Mouse (Mus musculus) embryonic facial prominence, embryonic 14.5 days (tissue): ENCODE results near the gene Slc16a10. TPM values are rescaled to one million over a fixed set of nuclear protein-coding genes. Genes with fewer than 3 reads are reported as not detected.

Experiments used
- ATAC-seq: fragments of 200-750 bp; cut with Nextera tagmentation; 2 replicates; pipeline ENCODE4 v1.8.0; 2017; ENCODE audit warnings: low read depth, moderate number of reproducible peaks, moderate TSS enrichment
- DNase-seq: peaks from one replicate; pipeline ENCODE4 v3.0.0-alpha.2; 2015; ENCODE audit warnings: low spot score
- H3K27ac ChIP-seq: fragments of 300-500 bp; sonication (generic); replicated peaks from 2 replicates; pipeline ENCODE4 v1.5.1; 2014; ENCODE audit warnings: low read depth, mild to moderate bottlenecking, low read length, moderate library complexity
- H3K27me3 ChIP-seq: fragments of 300-500 bp; sonication (generic); replicated peaks from 2 replicates; pipeline ENCODE4 v1.6.1; 2014; ENCODE audit warnings: low read length; ENCODE audit not compliant: control insufficient read depth, insufficient read depth
- H3K36me3 ChIP-seq: fragments of 300-500 bp; sonication (generic); 2 replicates; pipeline ENCODE4 v1.6.1; 2014; ENCODE audit warnings: low read length, mixed read lengths; ENCODE audit not compliant: control insufficient read depth, insufficient read depth
- H3K4me1 ChIP-seq: fragments of 300-500 bp; sonication (generic); 2 replicates; pipeline ENCODE4 v1.6.1; 2014; ENCODE audit warnings: antibody characterized with exemption, low read length; ENCODE audit not compliant: control insufficient read depth, insufficient read depth
- H3K4me2 ChIP-seq: fragments of 300-500 bp; sonication (generic); 2 replicates; pipeline ENCODE4 v1.6.1; 2014; ENCODE audit warnings: low read depth, mild to moderate bottlenecking, low read length, moderate library complexity, mixed read lengths
- H3K4me3 ChIP-seq: fragments of 300-500 bp; sonication (generic); 2 replicates; pipeline ENCODE4 v1.5.1; 2014; ENCODE audit warnings: low read depth, mild to moderate bottlenecking, low read length
- H3K9ac ChIP-seq: fragments of 300-500 bp; sonication (generic); 2 replicates; pipeline ENCODE4 v1.6.1; 2014; ENCODE audit warnings: low read depth, mild to moderate bottlenecking, low read length, moderate library complexity, mixed read lengths
- H3K9me3 ChIP-seq: fragments of 300-500 bp; sonication (generic); 2 replicates; pipeline ENCODE4 v1.6.1; 2016; ENCODE audit warnings: low read length; ENCODE audit not compliant: control insufficient read depth
- WGBS: fragments of 180-500 bp; shearing (Covaris S2); extraction: QIAGEN DNeasy Blood & Tissue Kit; methylation state at CpG from one replicate; pipeline ENCODE4 v1.1.7; 2014; 5-methylcytosine and 5-hydroxymethylcytosine counted together
- polyA plus RNA-seq: library from polyadenylated mRNA; unstranded; fragments of >200 nt; fragmentation: Nextera tagmentation; extraction: Ambion mirVana; gene quantifications from 2 replicates; pipeline ENCODE4 v1.2.1, GENCODE M21; 2014

The Slc16a10 gene
- polyA plus RNA-seq, 1 experiment from 2014 or later = 8.2 TPM

DNA sequence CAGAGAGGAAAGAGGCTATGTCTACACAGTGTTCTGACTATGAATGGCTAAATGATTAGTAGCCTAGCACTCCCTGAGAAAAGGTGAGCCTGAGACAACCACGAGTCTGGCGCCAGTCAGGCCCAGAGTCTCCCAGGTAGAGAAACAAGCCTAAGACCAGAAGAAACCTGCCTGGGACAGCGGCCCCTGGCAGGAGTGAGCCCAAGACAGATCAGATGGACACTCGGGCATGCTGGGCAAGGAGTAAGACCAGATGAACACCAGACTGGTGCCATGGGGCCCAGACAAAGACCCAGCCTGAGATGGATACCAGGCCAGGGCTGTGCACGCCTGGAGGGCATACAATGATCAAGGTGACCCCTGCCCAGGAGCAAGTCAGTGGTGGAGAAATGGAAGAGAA is 32.5 kb downstream of the Slc16a10 start:
- no peak overlapping the region for H3K9ac ChIP-seq
- H3K27ac ChIP-seq = no peak overlapping the region
- H3K27me3 ChIP-seq = no peaks in the 10 kb centered on the region
- DNase-seq (no peak), ATAC-seq (no peak)
- no peaks in the 10 kb centered on the region for H3K36me3 ChIP-seq
- no peaks in the 10 kb centered on the region; the same call in 1 of the 2 replicates for H3K4me1 ChIP-seq
- WGBS = 90% methylated on average over 5 of the region's 5 CpGs
- no peaks in the 10 kb centered on the region for H3K9me3 ChIP-seq
- H3K4me2 ChIP-seq = no peak overlapping the region
- H3K4me3 ChIP-seq = no peak overlapping the region

DNA sequence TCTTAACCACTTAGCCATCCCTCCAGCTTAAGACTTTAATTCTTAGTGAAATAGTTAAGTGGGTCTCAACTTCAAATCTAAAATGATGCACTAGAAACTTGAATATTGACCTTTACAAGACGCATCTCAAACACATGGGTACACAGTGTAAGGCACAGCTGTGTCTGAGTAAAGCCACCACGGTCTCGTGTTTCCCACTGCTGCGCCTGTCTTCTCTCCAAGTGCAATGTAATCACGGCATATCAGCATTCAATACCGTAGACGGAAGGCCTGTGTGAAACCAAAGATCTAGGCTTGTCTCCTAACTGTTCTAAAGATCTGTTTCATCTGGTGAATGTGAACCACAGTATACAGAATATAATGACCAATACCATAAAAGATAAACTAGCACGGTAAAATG is 33.1 kb downstream of the Slc16a10 start:
- ATAC-seq (no peak), DNase-seq (no peak)
- no peaks in the 10 kb centered on the region for H3K9me3 ChIP-seq
- no peak overlapping the region for H3K27ac ChIP-seq
- H3K36me3 ChIP-seq = no peaks in the 10 kb centered on the region
- H3K4me1 ChIP-seq = no peaks in the 10 kb centered on the region; the same call in 1 of the 2 replicates
- 63% methylated on average over 8 of the region's 8 CpGs for WGBS
- H3K4me3 ChIP-seq = no peak overlapping the region
- H3K9ac ChIP-seq = no peak overlapping the region
- no peaks in the 10 kb centered on the region for H3K27me3 ChIP-seq
- no peak overlapping the region for H3K4me2 ChIP-seq

- WGBS = 86% methylated on average over 1 of the region's 1 CpGs
- H3K27me3 ChIP-seq = no peaks in the 10 kb centered on the region
- H3K4me1 ChIP-seq = no peaks in the 10 kb centered on the region; the same call in 1 of the 2 replicates
- ATAC-seq (no peak), DNase-seq (no peak)
- no peak overlapping the region for H3K4me2 ChIP-seq
- no peaks in the 10 kb centered on the region for H3K36me3 ChIP-seq
- no peak overlapping the region for H3K4me3 ChIP-seq
- H3K27ac ChIP-seq = no peak overlapping the region
- H3K9ac ChIP-seq = no peak overlapping the region
- no peaks in the 10 kb centered on the region for H3K9me3 ChIP-seq
Measured at GRCm38 (mm10) chr10:40107995-40108394, 34.1 kb downstream of the Slc16a10 start.

GRCm38 (mm10) chr10:40105174-40105573 is 36.9 kb downstream of the Slc16a10 start:
- no peak for DNase-seq
- no peaks in the 10 kb centered on the region for H3K36me3 ChIP-seq
- no peaks in the 10 kb centered on the region; the same call in 1 of the 2 replicates for H3K4me1 ChIP-seq
- no peak overlapping the region for H3K9ac ChIP-seq
- no peaks in the 10 kb centered on the region for H3K27me3 ChIP-seq
- no peak overlapping the region for H3K27ac ChIP-seq
- no peak for ATAC-seq
- no peak overlapping the region for H3K4me2 ChIP-seq
- H3K4me3 ChIP-seq = no peak overlapping the region
- no peaks in the 10 kb centered on the region for H3K9me3 ChIP-seq
- 75% methylated on average over 1 of the region's 1 CpGs for WGBS

DNA sequence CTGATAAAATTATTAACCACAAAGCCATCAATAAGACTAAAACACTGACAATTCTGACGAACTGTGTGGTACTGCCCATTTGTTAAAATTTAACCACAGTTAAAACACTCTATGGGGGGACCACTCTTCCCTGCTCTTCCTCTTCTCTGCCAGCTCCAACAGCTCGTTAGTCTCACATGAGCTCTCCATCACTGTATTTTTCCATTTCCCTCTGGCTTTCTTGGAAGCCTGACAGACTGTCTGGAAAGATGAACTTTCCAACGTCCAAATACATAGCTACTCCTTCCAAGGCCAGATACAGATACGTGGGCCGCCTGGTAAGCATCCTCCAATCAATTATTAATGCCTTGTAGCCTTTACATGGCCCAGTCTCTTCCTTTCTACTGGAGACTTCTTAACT is 38.3 kb downstream of the Slc16a10 start:
- H3K36me3 ChIP-seq = no peaks in the 10 kb centered on the region
- H3K4me1 ChIP-seq = no peaks in the 10 kb centered on the region; the same call in 1 of the 2 replicates
- H3K4me3 ChIP-seq = no peak overlapping the region
- H3K4me2 ChIP-seq = no peak overlapping the region
- no peak overlapping the region for H3K27ac ChIP-seq
- 66% methylated on average over 5 of the region's 5 CpGs for WGBS
- no peak overlapping the region for H3K9ac ChIP-seq
- DNase-seq (no peak), ATAC-seq (no peak)
- no peaks in the 10 kb centered on the region for H3K27me3 ChIP-seq
- H3K9me3 ChIP-seq = no peaks in the 10 kb centered on the region

DNA sequence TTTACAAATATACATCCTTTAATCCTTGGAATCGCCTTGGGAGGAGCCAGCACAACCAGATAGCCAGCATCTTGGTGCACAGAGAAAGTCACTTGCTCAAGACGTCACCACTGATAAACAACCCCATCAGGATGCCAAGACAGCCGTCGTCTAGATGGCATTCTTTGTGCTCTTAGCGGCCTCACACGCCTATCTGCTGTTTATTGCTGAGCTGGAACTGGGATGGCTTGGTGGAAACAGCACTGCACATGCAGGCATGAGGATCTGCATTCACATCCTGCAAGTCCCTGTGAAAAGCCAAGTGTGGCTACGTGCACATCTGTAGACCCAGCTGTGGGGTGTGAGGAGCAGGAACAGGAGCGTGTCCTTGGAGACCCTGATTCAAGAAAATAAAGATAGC is 39.1 kb downstream of the Slc16a10 start:
- H3K4me2 ChIP-seq = no peak overlapping the region
- no peak overlapping the region for H3K9ac ChIP-seq
- no peaks in the 10 kb centered on the region for H3K36me3 ChIP-seq
- H3K4me1 ChIP-seq = no peaks in the 10 kb centered on the region; the same call in 1 of the 2 replicates
- H3K4me3 ChIP-seq = no peak overlapping the region
- H3K9me3 ChIP-seq = no peaks in the 10 kb centered on the region
- no peaks in the 10 kb centered on the region for H3K27me3 ChIP-seq
- ATAC-seq = no peak
- 65% methylated on average over 8 of the region's 8 CpGs for WGBS
- no peak for DNase-seq
- H3K27ac ChIP-seq = no peak overlapping the region

DNA sequence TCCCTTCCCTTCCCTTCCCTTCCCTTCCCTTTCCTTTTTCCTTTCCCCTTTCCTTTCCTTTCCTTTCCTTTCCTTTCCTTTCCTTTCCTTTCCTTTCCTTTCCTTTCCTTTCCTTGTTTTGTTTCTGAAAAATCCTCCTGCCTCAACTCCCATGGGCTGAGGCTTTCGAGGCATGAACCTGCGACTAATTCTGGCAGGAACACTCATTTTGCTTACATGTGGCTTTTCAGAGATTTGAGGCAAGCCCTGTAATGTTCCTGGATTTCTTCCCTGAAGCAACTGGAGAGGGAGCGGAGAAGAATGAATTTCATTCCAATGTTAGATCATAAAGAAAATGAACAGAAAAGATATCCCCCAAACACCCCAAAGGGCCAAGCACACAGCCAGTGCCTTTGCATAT is 39.9 kb downstream of the Slc16a10 start:
- H3K4me1 ChIP-seq = no peaks in the 10 kb centered on the region; the same call in 1 of the 2 replicates
- 29% methylated on average over 3 of the region's 3 CpGs for WGBS
- no peaks in the 10 kb centered on the region for H3K36me3 ChIP-seq
- no peak overlapping the region for H3K27ac ChIP-seq
- H3K9ac ChIP-seq = no peak overlapping the region
- DNase-seq (peak; percentile 59), ATAC-seq (no peak)
- no peak overlapping the region for H3K4me2 ChIP-seq
- no peak overlapping the region for H3K4me3 ChIP-seq
- H3K9me3 ChIP-seq = no peaks in the 10 kb centered on the region
- H3K27me3 ChIP-seq = no peaks in the 10 kb centered on the region

GRCm38 (mm10) chr10:40098441-40098840 is 43.6 kb downstream of the Slc16a10 start:
- no peak for ATAC-seq
- Histone ChIP-seq H3K4me3 (no peak overlapping the region), H3K27me3 (no peaks in the 10 kb centered on the region), H3K4me2 (no peak overlapping the region), H3K4me1 (no peaks in the 10 kb centered on the region), H3K27ac (no peak overlapping the region), H3K36me3 (no peaks in the 10 kb centered on the region), H3K9ac (no peak overlapping the region), H3K9me3 (no peaks in the 10 kb centered on the region)
- no peak for DNase-seq
- 85% methylated on average over 1 of the region's 1 CpGs for WGBS

DNA sequence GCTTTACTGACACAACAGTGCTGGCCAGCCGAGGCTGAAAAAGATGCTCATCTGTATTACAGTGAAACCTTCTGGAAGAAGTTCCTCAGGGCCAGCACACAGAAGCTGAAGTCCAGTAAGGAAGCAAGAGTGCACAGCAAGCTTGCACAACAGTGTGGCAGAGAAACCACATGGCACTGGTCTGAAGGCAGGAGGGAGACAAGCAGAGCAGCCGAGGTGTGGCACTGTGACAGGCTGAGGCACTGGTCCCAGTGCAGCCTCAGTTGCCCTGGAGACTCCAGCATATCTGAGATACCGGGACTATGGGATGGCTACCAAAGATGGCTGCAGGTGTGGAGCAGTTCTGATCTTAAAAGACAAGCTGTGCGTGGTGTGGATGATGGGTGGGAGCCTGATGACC is 44.5 kb downstream of the Slc16a10 start:
- no peak overlapping the region for H3K27ac ChIP-seq
- H3K4me1 ChIP-seq = no peaks in the 10 kb centered on the region
- H3K4me3 ChIP-seq = no peak overlapping the region
- no peak for DNase-seq
- no peak overlapping the region for H3K4me2 ChIP-seq
- no peak for ATAC-seq
- H3K9me3 ChIP-seq = 0 out of 2 replicates have a peak, but pooled peaks cover 3% of the 10 kb centered on the region
- H3K27me3 ChIP-seq = no peaks in the 10 kb centered on the region
- 64% methylated on average over 4 of the region's 4 CpGs for WGBS
- no peaks in the 10 kb centered on the region for H3K36me3 ChIP-seq
- no peak overlapping the region for H3K9ac ChIP-seq
